Mouse (Mus musculus) forebrain, embryonic 15.5 days (tissue): Measurements from ENCODE around the gene Ppm1e. TPM values are rescaled to one million over a fixed set of nuclear protein-coding genes. Genes with fewer than 3 reads are reported as not detected.

Source experiments
- ATAC-seq: fragments of 200-750 bp; cut with Nextera tagmentation; replicated peaks from 2 replicates; pipeline ENCODE4 v1.8.0; 2017; ENCODE audit warnings: mild to moderate bottlenecking, moderate TSS enrichment, moderate library complexity
- H3K27ac ChIP-seq: fragments of 300-500 bp; sonication (generic); replicated peaks from 2 replicates; pipeline ENCODE4 v1.5.1; 2015; ENCODE audit warnings: mild to moderate bottlenecking, inconsistent platforms
- H3K27me3 ChIP-seq: fragments of 300-500 bp; sonication (generic); 2 replicates; pipeline ENCODE4 v1.6.1; 2015; ENCODE audit warnings: inconsistent platforms
- H3K36me3 ChIP-seq: fragments of 300-500 bp; sonication (generic); 2 replicates; pipeline ENCODE4 v1.6.1; 2015; ENCODE audit warnings: mild to moderate bottlenecking, inconsistent platforms
- H3K4me1 ChIP-seq: fragments of 300-500 bp; sonication (generic); 2 replicates; pipeline ENCODE4 v1.6.1; 2015; ENCODE audit warnings: inconsistent platforms
- H3K4me2 ChIP-seq: fragments of 300-500 bp; sonication (generic); replicated peaks from 2 replicates; pipeline ENCODE4 v1.6.1; 2015; ENCODE audit warnings: mild to moderate bottlenecking, inconsistent platforms
- H3K4me3 ChIP-seq: fragments of 300-500 bp; sonication (generic); 2 replicates; pipeline ENCODE4 v1.5.1; 2015; ENCODE audit warnings: mild to moderate bottlenecking, inconsistent platforms
- H3K9ac ChIP-seq: fragments of 300-500 bp; sonication (generic); replicated peaks from 2 replicates; pipeline ENCODE4 v1.6.1; 2015; ENCODE audit warnings: mild to moderate bottlenecking, inconsistent platforms
- H3K9me3 ChIP-seq: fragments of 300-500 bp; sonication (generic); 2 replicates; pipeline ENCODE4 v1.6.1; 2016; ENCODE audit warnings: inconsistent platforms
- WGBS: fragments of 180-500 bp; shearing (Covaris S2); methylation state at CpG from one replicate; pipeline ENCODE4 v1.1.7; 2015; ENCODE audit warnings: mixed read lengths; 5-methylcytosine and 5-hydroxymethylcytosine counted together
- polyA plus RNA-seq: library from polyadenylated mRNA; unstranded; fragments of >200 nt; fragmentation: Nextera tagmentation; extraction: Ambion mirVana; gene quantifications from 2 replicates; pipeline ENCODE4 v1.2.1, GENCODE M21; 2015

Ppm1e gene
- polyA plus RNA-seq, 1 experiment from 2014 or later: 26.4 TPM

DNA sequence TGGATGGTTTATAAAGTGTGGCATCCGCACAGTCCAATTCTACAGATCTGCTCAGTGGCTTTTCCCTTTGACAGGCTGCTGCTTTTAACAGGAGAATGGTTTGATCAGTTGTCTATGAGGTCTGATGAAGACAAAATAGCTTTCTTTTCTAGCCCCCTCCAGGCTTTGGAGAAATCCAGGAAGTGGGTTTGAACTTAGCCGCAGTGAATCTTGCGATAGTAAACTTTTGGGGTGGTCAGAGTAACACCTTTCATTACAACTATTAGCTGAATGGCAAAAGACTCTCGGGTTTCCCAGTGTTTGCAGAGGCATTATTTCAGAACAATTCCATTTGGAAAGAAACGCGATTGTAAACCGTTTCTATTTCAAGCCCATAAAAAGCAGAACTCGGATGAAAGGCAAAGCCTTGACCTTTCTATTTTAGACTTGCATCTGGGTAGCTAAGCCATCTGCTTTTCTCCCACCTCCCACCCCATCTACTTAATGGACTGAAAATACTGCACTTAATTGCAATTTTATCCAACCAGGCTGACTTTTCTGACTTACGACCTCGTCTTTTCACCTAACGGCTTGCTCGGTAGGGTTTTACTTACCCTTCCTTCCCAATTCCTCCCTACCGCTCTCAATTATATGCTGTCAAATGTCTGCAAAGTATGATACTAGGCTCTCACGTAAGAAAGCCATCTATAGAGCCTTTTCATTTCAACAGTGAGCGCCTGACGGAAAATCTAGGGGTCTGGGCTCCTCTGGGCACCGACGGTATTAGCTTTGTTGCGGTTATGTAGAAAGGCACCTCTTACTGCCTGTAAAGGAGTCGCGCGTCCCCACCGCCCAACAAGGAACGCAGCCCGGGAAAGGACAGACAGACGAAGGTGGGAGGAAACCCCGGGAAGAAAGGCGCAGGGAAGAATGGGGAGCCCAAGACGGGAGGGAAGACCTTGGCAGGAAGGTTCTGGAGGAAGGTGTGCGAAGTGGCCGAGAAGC lies 1.2 kb downstream of the Ppm1e start:
- WGBS: 4% methylated on average over 31 of the region's 31 CpGs
- H3K4me1 ChIP-seq: peaks cover 17% of the 10 kb centered on the region
- ATAC-seq: peak; percentile 21
- peak overlapping the region; percentile 73 for H3K4me2 ChIP-seq
- H3K27me3 ChIP-seq: no peaks in the 10 kb centered on the region
- 0 out of 2 replicates have a peak, but pooled peaks cover 8% of the 10 kb centered on the region for H3K36me3 ChIP-seq
- H3K9ac ChIP-seq: peak overlapping the region; percentile 83
- H3K9me3 ChIP-seq: no peaks in the 10 kb centered on the region
- peak overlapping the region; percentile 87 for H3K4me3 ChIP-seq
- H3K27ac ChIP-seq: peak overlapping the region; percentile 86

DNA sequence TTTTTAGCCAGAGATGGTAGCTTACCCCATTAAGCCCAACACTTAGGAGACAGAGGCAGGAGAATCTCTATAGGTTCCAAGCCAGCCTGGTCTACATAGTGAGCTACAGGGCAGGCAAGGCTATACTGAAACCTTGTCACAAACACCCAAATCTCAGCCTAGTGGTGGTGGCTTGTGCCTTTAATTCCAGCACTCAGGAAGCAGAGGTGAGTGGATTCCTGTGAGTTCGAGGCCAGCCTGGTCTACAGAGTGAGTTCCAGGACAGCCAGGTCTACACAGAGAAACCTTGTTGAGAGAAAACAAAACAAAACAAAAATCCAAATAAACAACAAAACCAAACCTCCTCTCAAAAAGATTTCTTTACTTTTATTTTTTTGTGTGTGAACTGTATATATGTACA lies 4.0 kb downstream of the Ppm1e start:
- no peaks in the 10 kb centered on the region for H3K27me3 ChIP-seq
- WGBS: 97% methylated on average over 1 of the region's 1 CpGs
- no peak overlapping the region for H3K9ac ChIP-seq
- H3K4me1 ChIP-seq: peaks cover 17% of the 10 kb centered on the region
- no peak overlapping the region for H3K4me2 ChIP-seq
- no peak overlapping the region for H3K27ac ChIP-seq
- ATAC-seq: no peak
- 0 out of 2 replicates have a peak, but pooled peaks cover 8% of the 10 kb centered on the region for H3K36me3 ChIP-seq
- H3K9me3 ChIP-seq: no peaks in the 10 kb centered on the region
- H3K4me3 ChIP-seq: no peak overlapping the region

DNA sequence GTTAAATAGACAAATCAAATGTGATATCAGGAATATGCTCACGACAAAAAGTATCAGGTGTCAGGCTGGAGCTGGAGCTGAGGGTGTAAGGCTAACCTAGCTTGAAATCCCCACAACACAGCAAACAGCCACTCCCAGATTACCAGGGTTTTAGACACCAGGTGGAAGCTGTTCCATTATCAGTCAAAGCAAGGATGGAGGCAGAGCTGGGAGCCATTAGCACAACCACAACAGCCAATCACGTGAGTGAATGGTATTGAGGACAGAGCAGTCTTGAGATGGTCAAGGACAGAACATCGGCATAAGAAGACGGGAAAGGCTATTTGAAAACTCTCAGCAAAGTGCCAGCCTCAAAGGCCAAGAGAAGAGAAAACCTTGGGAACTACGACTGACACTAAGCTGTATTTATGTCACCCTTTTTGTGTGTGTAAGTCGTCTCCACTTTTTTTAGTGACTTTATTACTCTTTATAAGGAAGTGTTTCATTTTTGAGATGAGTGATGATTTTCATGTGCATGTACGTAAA lies 5.1 kb downstream of the Ppm1e start:
- 0 out of 2 replicates have a peak, but pooled peaks cover 8% of the 10 kb centered on the region for H3K36me3 ChIP-seq
- 86% methylated on average over 7 of the region's 7 CpGs for WGBS
- no peak overlapping the region for H3K4me3 ChIP-seq
- H3K27ac ChIP-seq: no peak overlapping the region
- no peaks in the 10 kb centered on the region for H3K27me3 ChIP-seq
- H3K9ac ChIP-seq: no peak overlapping the region
- H3K9me3 ChIP-seq: no peaks in the 10 kb centered on the region
- H3K4me2 ChIP-seq: no peak overlapping the region
- H3K4me1 ChIP-seq: peaks cover 10% of the 10 kb centered on the region
- no peak for ATAC-seq

DNA sequence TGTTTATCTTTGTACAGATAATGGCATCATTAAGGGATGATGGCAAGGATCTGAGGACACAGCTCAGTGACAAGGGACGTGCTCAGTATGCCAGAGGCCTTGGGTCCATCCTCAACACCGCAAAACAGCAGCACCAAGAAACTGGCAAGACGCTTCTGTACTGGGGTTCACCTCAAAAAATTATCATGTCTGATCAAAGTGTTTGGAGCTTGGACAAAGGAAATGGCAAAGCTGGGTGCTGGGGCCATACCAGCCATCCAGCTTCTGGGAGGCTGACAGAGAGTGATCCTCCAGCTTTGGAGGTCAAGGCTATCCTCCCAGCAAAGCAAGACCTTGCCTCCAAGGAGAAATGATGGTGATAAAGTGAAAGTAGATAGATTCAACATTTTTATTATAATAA lies 32.4 kb downstream of the Ppm1e start:
- WGBS: 91% methylated on average over 3 of the region's 3 CpGs
- no peak for ATAC-seq
- Histone ChIP-seq H3K9me3 (no peaks in the 10 kb centered on the region), H3K27ac (no peak overlapping the region), H3K4me1 (no peaks in the 10 kb centered on the region), H3K27me3 (no peaks in the 10 kb centered on the region), H3K36me3 (no peaks in the 10 kb centered on the region), H3K4me2 (no peak overlapping the region), H3K9ac (no peak overlapping the region), H3K4me3 (no peak overlapping the region)

DNA sequence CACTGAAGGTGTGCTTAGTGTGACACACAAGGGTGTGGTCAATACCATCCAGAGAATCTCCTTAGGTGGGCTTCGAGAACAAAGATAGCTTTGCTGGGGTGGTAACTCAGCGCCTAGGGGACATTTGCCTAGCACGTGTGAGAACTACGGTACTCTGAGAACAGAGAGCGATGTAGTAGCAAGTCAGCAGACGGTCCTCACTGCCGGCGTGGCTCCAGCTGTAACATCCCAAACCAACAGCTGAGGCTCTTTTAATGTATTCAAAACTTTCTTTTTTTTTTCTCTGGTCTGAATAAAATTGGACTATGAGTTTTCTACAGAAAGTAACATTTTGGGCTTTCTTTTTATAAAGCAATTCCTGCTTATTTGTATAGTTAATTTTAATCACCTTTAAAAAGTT lies 36.3 kb downstream of the Ppm1e start:
- WGBS: 73% methylated on average over 8 of the region's 8 CpGs
- no peak overlapping the region for H3K27ac ChIP-seq
- H3K4me2 ChIP-seq: no peak overlapping the region
- no peaks in the 10 kb centered on the region for H3K36me3 ChIP-seq
- ATAC-seq: no peak
- H3K4me1 ChIP-seq: peaks cover 22% of the 10 kb centered on the region
- H3K9ac ChIP-seq: no peak overlapping the region
- no peaks in the 10 kb centered on the region for H3K9me3 ChIP-seq
- no peak overlapping the region for H3K4me3 ChIP-seq
- no peaks in the 10 kb centered on the region for H3K27me3 ChIP-seq

DNA sequence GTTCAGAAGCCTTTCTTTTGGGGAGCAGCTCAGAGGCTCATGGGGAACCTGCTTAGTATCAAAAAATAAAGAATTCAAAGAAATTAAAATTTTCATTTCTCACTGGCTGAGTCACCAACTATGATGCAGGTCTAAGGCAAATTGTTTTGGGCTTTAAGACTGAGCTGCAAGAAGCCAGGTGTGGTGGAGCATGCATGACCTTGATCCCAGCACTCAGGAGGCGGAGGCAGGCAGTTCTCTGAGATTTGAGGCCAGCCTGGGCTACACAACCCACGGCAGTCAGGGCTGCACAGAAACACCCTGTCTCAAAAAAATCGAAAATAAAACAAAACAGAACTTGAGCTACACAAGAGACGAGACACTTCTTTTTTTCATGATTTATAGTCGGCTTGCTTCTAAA lies 38.8 kb downstream of the Ppm1e start:
- Histone ChIP-seq H3K27me3 (no peaks in the 10 kb centered on the region), H3K4me2 (no peak overlapping the region), H3K9ac (no peak overlapping the region), H3K36me3 (no peaks in the 10 kb centered on the region), H3K27ac (0 out of 2 replicates have a peak overlapping the region, but pooled peaks have one; percentile 64), H3K4me3 (no peak overlapping the region), H3K4me1 (peaks cover 22% of the 10 kb centered on the region), H3K9me3 (no peaks in the 10 kb centered on the region)
- ATAC-seq: no peak
- WGBS: 81% methylated on average over 5 of the region's 5 CpGs

DNA sequence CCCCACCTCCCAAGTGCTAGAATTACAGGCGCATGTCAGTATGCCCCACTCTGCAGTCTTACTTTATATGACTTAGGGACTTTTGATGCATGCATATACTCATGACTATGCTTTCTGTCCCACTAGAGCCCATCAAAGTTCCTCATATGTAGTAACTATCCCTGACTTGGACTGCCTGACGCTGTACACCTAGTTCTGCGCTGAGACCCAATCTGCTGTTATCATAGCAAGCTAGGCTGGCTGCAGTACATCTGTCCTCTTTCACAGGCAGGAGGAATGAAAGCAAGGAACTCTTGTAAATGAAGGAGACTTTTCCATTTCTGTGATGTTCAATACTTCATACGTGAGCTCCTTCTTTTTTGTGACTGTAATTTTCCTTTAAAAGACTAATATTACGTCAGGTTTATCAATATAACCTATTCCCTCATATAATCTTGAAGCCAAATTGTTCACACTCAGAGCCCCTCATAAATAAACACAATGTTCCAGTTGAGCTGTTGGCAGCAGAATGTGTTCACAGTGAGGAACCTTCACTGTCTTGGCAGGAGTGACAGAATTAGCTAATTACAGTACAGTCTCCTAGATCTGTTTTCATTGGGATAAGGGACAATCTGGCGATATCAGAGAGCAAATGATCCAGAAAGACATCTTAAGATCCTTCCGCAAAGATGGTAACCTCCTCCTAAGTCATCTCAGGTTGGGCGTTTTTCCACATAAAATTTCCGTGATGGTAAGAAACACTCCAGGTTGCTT lies 39.7 kb downstream of the Ppm1e start:
- H3K4me2 ChIP-seq: no peak overlapping the region
- H3K27me3 ChIP-seq: no peaks in the 10 kb centered on the region
- H3K36me3 ChIP-seq: no peaks in the 10 kb centered on the region
- peak; percentile 64; the same call in 1 of the 2 replicates for ATAC-seq
- H3K4me3 ChIP-seq: no peak overlapping the region
- 56% methylated on average over 9 of the region's 9 CpGs for WGBS
- peaks cover 22% of the 10 kb centered on the region for H3K4me1 ChIP-seq
- no peaks in the 10 kb centered on the region for H3K9me3 ChIP-seq
- H3K9ac ChIP-seq: no peak overlapping the region
- peak overlapping the region; percentile 64 for H3K27ac ChIP-seq

DNA sequence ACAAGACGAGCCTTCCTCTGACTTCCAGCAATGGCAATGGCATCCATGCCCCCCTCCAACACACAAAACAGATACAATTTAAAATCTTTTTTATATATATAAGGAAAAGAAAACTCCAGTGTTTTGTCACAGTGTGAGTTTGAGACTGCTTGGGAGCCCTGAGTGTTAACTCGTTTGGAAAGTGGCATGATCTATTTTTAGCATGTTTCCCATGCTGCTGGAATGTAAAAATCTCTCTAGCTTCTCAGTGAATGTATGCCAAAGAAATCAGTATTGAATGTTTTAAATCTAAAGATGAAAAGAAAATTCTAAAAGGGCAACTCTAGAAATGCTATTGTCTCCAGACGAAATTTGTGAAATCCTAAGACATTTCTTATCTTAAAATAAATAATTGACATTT lies 45.3 kb downstream of the Ppm1e start:
- no peak for ATAC-seq
- Histone ChIP-seq H3K27ac (peak overlapping the region; percentile 41), H3K36me3 (no peaks in the 10 kb centered on the region), H3K27me3 (no peaks in the 10 kb centered on the region), H3K9me3 (no peaks in the 10 kb centered on the region), H3K9ac (no peak overlapping the region), H3K4me2 (no peak overlapping the region), H3K4me1 (peaks cover 8% of the 10 kb centered on the region), H3K4me3 (no peak overlapping the region)
- WGBS: 53% methylated on average over 3 of the region's 3 CpGs

DNA sequence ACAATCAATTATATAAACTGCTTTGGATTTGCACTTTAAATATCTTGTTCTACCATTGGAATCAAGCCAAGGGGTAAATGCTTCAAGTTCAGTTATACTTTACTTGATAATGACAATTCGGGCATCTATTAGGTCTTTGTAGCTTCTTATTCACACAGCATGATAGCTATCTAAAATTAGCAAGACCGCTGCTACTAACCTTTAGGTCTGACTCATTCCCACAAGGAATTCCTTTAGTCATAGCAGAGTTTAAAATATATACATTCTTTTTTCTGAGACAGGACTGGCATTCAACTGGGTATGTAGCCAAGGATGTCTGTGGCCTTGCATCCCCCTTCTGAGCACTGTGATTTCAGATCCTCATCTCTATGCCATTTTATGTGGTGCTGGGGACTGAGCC lies 48.5 kb downstream of the Ppm1e start:
- H3K9me3 ChIP-seq: no peaks in the 10 kb centered on the region
- H3K27ac ChIP-seq: no peak overlapping the region
- no peak overlapping the region for H3K4me2 ChIP-seq
- WGBS: 90% methylated on average over 2 of the region's 2 CpGs
- H3K36me3 ChIP-seq: no peaks in the 10 kb centered on the region
- H3K4me1 ChIP-seq: peaks cover 2% of the 10 kb centered on the region; the same call in 1 of the 2 replicates
- no peak overlapping the region for H3K9ac ChIP-seq
- no peak overlapping the region for H3K4me3 ChIP-seq
- H3K27me3 ChIP-seq: no peaks in the 10 kb centered on the region
- no peak for ATAC-seq

DNA sequence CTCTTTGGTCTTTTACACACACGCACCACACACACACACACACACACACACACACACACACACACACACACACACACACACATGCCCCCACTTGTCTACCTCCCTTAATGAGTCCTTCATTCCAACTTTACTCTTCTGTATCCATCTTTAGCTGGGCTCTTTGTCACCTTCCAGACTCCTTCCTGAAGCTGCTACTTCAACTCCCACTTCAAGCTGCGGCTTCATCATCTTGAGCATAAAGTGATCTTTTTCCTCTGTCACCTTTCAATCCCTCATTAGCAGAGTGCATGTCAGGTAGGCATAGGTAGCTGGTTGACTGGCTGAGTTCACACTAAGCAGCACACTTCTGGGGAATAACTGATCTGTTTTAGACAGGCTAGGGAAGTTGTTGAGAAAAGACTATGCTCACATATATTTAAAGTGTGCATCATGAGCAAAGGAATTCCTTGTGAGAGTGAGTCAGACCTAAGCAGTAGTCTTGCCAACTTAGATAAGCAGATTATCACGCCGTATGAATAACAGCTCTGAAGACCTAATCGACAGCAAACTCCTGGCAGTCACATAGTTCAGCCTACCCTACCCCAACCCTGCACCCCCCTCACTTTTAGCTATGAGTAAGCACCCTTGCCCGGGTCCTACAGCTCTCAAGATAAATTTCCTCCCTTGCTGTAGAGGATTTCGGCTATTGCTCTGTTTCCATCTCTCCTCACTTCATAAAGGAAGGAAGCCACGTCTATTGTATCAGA lies 49.3 kb downstream of the Ppm1e start:
- Histone ChIP-seq H3K27ac (no peak overlapping the region), H3K4me2 (no peak overlapping the region), H3K4me3 (no peak overlapping the region), H3K9me3 (no peaks in the 10 kb centered on the region), H3K9ac (no peak overlapping the region), H3K27me3 (no peaks in the 10 kb centered on the region), H3K4me1 (peaks cover 2% of the 10 kb centered on the region; the same call in 1 of the 2 replicates), H3K36me3 (no peaks in the 10 kb centered on the region)
- WGBS: 77% methylated on average over 8 of the region's 8 CpGs
- ATAC-seq: no peak

DNA sequence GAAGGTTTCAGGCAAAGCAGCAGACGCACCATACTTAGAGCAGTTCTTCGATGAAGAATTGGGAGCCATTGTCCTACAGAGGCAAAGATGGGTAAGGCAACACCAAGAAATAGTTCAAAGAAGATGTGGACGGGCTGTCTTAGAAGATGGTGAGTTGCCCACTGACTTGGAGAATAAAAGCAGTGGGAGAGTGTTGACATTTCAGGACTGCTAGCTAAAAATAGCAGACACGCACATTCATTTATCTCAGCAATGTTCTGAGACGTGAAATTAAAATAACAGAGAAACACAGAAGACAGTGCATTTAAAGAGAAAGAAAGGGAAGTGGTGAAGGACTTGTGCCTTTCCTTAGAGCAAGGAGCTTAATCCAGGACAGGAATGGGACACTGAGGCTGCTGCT lies 59.8 kb downstream of the Ppm1e start:
- no peaks in the 10 kb centered on the region for H3K36me3 ChIP-seq
- H3K4me1 ChIP-seq: no peaks in the 10 kb centered on the region
- no peak overlapping the region for H3K27ac ChIP-seq
- no peak overlapping the region for H3K4me3 ChIP-seq
- no peak overlapping the region for H3K4me2 ChIP-seq
- no peaks in the 10 kb centered on the region for H3K9me3 ChIP-seq
- H3K27me3 ChIP-seq: no peaks in the 10 kb centered on the region
- WGBS: 71% methylated on average over 5 of the region's 5 CpGs
- no peak for ATAC-seq
- no peak overlapping the region for H3K9ac ChIP-seq
